Mouse (Mus musculus) megakaryocyte, embryonic 14.5 days (primary cell): ENCODE measurements around the gene Fam227a. TPM values are rescaled to one million over a fixed set of nuclear protein-coding genes. Genes with fewer than 3 reads are reported as not detected.

ENCODE experiments used
- H3K27me3 ChIP-seq: replicated peaks from 2 replicates; pipeline ENCODE3; 2012; ENCODE audit warnings: inconsistent platforms
- H3K36me3 ChIP-seq: replicated peaks from 2 replicates; pipeline ENCODE3; 2012; ENCODE audit warnings: low read length, inconsistent platforms, mixed read lengths
- H3K4me1 ChIP-seq: 2 replicates; pipeline ENCODE4 v1.6.1; 2012; ENCODE audit warnings: inconsistent platforms
- H3K4me3 ChIP-seq: replicated peaks from 2 replicates; pipeline ENCODE3; 2012; ENCODE audit warnings: moderate library complexity, mild to moderate bottlenecking, inconsistent platforms
- H3K9me3 ChIP-seq: 2 replicates; pipeline ENCODE4 v1.6.1; 2012; ENCODE audit warnings: inconsistent platforms
- FLI1 ChIP-seq: IDR thresholded peaks from 2 replicates; pipeline ENCODE4 v1.6.1; 2012; ENCODE audit warnings: low read length, inconsistent platforms, mixed read lengths
- GATA1 ChIP-seq: IDR thresholded peaks from 3 replicates; pipeline ENCODE4 v1.6.1; 2012; ENCODE audit warnings: mixed read lengths, low read length, inconsistent platforms, borderline replicate concordance
- polyA plus RNA-seq: library from polyadenylated mRNA; stranded (reverse); fragments of >175 nt; gene quantifications from 2 replicates; pipeline ENCODE4 v1.2.3, GENCODE M21; 2012; ENCODE audit warnings: low replicate concordance; ENCODE audit not compliant: insufficient read depth

Gene Fam227a
- polyA plus RNA-seq: 0.38 and 2.9 TPM in 2 replicates

GRCm38 (mm10) chr15:79658531-79659375, at the start of gene Fam227a, which contains the start of gene Cby1:
Gene Fam227a (minus strand): TSS chr15:79658956.
Gene Cby1 (plus strand): TSS chr15:79659199.
- TF ChIP-seq GATA1 (no peak), FLI1 (no peak)
- Histone ChIP-seq H3K4me3 (peak within 1 kb of the TSS; percentile 97), H3K4me1 (peaks cover 48% of the 10 kb centered on the region), H3K9me3 (peaks cover 7% of the 10 kb centered on the region; the same call in 1 of the 2 replicates), H3K36me3 (peaks cover 38% of the 10 kb centered on the region), H3K27me3 (no peaks in the 10 kb centered on the region)

DNA sequence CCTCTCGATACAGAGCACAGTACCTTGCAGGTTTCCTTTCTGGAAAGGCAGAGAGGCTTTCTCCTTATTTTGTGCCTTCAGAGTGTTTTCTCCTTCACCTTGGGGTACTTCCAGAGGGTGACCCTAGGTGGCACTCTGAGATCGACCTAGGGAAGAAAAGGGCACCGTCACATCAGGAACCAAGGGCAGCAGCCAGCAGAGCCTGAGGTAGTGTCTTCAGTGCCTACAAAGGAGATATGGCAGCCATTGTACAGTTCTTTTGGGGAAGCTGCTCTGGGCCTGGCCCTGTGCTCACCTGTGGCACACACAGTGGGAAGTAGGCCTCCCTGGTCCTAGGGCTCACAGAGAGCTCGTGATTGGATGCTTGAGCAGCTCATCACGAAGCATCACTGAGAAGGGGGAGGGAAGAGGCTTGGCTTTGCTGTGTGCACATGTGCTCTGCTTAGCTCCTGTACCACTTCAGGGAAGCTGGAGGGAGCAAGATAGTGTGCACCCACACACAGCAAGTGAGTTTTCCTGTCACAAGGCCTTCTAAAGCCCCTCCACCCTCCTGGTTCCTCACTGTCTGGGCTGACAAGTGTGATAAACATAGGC, 49.6 kb upstream of the Fam227a start:
- Histone ChIP-seq H3K9me3 (no peaks in the 10 kb centered on the region), H3K36me3 (peaks cover 72% of the 10 kb centered on the region), H3K4me1 (peaks cover 55% of the 10 kb centered on the region), H3K4me3 (peak overlapping the region; percentile 67), H3K27me3 (no peaks in the 10 kb centered on the region)
- no peak for TF ChIP-seq FLI1
- no peak for TF ChIP-seq GATA1

GRCm38 (mm10) chr15:79706603-79707214, 48.0 kb upstream of the Fam227a start:
- Histone ChIP-seq H3K27me3 (no peaks in the 10 kb centered on the region), H3K4me1 (peaks cover 52% of the 10 kb centered on the region), H3K9me3 (no peaks in the 10 kb centered on the region), H3K4me3 (no peak overlapping the region), H3K36me3 (peaks cover 56% of the 10 kb centered on the region)
- no peak for TF ChIP-seq GATA1
- no peak for TF ChIP-seq FLI1

DNA sequence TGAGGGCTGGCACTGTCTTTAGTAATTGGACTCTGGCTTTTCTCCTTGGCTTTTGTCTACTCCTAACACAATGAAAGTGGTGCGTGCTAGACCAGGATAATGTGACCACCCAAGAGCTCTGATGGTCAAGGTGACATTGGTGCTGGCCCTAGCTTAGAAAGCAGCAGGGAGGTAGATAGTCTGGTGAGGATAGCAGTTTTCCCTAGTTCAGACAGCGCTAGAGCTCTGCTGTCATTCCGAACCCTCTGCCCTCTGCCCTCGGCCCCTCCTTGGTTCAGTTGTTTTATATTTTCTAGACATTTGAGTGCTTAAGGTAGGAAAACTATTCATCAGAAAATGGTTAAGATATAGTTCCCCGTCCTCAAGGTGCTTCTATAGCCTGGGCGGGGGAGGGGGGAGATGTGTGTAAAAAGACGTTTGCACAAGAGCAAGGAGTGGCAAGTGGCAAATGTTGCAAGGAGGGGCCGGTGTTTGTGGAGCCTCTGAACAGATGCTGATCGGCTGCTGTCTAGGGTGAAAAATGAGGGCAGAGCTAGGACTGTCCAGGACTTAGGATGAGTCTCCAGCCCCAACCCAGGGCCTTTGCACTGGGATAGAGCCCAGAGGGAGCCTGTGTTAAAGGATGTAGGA, 38.9 kb upstream of the Fam227a start:
- no peaks in the 10 kb centered on the region for H3K9me3 ChIP-seq
- no peak for TF ChIP-seq GATA1
- TF ChIP-seq FLI1: no peak
- H3K36me3 ChIP-seq: peaks cover 44% of the 10 kb centered on the region
- H3K27me3 ChIP-seq: no peaks in the 10 kb centered on the region
- peaks cover 63% of the 10 kb centered on the region for H3K4me1 ChIP-seq
- no peak overlapping the region for H3K4me3 ChIP-seq

DNA sequence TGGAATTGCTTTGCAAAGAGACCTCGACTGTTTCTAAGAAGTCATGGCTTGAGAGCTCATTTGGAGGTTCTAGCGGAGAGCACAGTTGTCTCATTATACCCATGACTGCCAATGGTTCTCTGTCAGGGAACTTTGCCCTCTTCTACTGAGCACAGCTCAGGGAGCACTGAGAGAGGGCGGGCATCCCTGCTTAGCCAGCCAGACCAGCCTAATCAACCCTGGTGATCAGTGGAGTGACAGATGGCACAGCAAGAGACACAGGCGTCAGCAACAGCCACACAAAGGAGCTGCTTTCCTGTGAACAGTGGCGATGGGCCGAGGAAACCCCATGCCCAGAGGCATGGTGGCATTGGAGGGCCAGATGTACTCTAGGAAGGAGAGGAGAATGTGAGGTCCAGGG, 38.3 kb upstream of the Fam227a start:
- Histone ChIP-seq H3K9me3 (no peaks in the 10 kb centered on the region), H3K36me3 (peaks cover 44% of the 10 kb centered on the region), H3K4me3 (no peak overlapping the region), H3K27me3 (no peaks in the 10 kb centered on the region), H3K4me1 (peaks cover 70% of the 10 kb centered on the region)
- TF ChIP-seq GATA1 (no peak), FLI1 (no peak)

DNA sequence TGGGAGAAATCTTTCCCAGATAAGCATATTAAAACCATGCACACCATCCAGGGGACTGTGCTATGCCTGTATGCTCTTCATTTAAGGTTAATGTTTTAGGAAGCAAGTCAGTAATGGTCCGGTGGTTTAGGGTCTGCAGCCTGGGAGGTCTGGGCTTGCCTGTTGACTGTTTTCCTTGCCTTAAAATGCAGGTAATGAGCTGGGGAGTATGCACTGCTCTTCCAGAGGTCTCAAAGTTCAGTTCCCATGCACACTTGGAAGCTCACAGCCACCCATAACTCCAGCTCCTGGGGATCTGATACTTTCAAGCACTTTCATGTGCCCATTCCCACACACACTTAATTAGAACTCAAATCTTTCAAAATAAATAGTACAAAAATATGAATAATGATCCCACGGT, 37.8 kb upstream of the Fam227a start:
- H3K27me3 ChIP-seq: no peaks in the 10 kb centered on the region
- H3K4me1 ChIP-seq: peaks cover 75% of the 10 kb centered on the region
- TF ChIP-seq GATA1 (no peak), FLI1 (no peak)
- H3K36me3 ChIP-seq: peaks cover 44% of the 10 kb centered on the region
- H3K9me3 ChIP-seq: no peaks in the 10 kb centered on the region
- H3K4me3 ChIP-seq: no peak overlapping the region

DNA sequence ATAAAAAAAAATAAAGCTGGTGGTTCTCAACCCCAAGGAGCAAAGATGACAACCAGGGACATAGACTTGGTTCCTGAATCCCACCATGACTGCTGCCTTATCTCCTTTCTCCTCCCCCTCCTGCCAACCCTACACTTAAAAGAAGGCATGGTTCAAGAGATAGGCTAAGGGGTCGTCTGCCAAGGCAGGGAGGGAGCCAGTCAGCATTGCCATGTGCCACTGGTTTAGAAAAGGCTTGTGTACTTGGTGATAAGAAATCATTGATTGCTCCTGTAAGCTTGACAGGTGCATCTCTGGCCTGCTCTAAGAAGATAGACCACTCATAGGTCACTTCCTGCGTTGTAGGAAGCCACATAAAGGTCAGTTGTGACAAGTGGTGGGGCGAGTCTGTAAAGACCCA, 36.8 kb upstream of the Fam227a start:
- no peaks in the 10 kb centered on the region for H3K9me3 ChIP-seq
- H3K36me3 ChIP-seq: peaks cover 44% of the 10 kb centered on the region
- H3K27me3 ChIP-seq: no peaks in the 10 kb centered on the region
- H3K4me3 ChIP-seq: peak overlapping the region; percentile 12
- TF ChIP-seq FLI1 (no peak), GATA1 (no peak)
- H3K4me1 ChIP-seq: peaks cover 78% of the 10 kb centered on the region

GRCm38 (mm10) chr15:79694512-79694911, 35.8 kb upstream of the Fam227a start:
- Histone ChIP-seq H3K36me3 (peaks cover 43% of the 10 kb centered on the region), H3K27me3 (no peaks in the 10 kb centered on the region), H3K4me3 (peak overlapping the region; percentile 93), H3K4me1 (peaks cover 84% of the 10 kb centered on the region), H3K9me3 (no peaks in the 10 kb centered on the region)
- TF ChIP-seq GATA1: no peak; the same call in 2 of the 3 replicates
- no peak for TF ChIP-seq FLI1

- H3K4me1 ChIP-seq: peaks cover 84% of the 10 kb centered on the region
- H3K9me3 ChIP-seq: no peaks in the 10 kb centered on the region
- H3K4me3 ChIP-seq: peak overlapping the region; percentile 93
- TF ChIP-seq FLI1 (no peak), GATA1 (no peak)
- peaks cover 37% of the 10 kb centered on the region for H3K36me3 ChIP-seq
- no peaks in the 10 kb centered on the region for H3K27me3 ChIP-seq
Observed at GRCm38 (mm10) chr15:79693740-79694139, 35.0 kb upstream of the Fam227a start.

- Histone ChIP-seq H3K27me3 (no peaks in the 10 kb centered on the region), H3K4me1 (peaks cover 80% of the 10 kb centered on the region), H3K9me3 (no peaks in the 10 kb centered on the region), H3K4me3 (peak overlapping the region; percentile 93), H3K36me3 (peaks cover 26% of the 10 kb centered on the region)
- TF ChIP-seq FLI1 (no peak), GATA1 (no peak)
Observed at GRCm38 (mm10) chr15:79692334-79692733, 33.6 kb upstream of the Fam227a start.
